Mouse (Mus musculus) lung, postnatal 0 days (tissue): ENCODE measurements at regions not wholly inside any gene's neighbourhood (a gene's known extent, or its start where the extent isn't known, plus 50 kb on each side); places are given as distances from the start of the nearest gene placed in this dataset.

Experiments
- CTCF ChIP-seq: IDR thresholded peaks from 2 replicates; pipeline ENCODE4 v1.5.1; 2016; ENCODE audit warnings: antibody characterized with exemption, mild to moderate bottlenecking
- EP300 ChIP-seq: IDR thresholded peaks from 2 replicates; pipeline ENCODE4 v1.6.1; 2016; ENCODE audit warnings: antibody characterized with exemption, mild to moderate bottlenecking, control low read depth

DNA sequence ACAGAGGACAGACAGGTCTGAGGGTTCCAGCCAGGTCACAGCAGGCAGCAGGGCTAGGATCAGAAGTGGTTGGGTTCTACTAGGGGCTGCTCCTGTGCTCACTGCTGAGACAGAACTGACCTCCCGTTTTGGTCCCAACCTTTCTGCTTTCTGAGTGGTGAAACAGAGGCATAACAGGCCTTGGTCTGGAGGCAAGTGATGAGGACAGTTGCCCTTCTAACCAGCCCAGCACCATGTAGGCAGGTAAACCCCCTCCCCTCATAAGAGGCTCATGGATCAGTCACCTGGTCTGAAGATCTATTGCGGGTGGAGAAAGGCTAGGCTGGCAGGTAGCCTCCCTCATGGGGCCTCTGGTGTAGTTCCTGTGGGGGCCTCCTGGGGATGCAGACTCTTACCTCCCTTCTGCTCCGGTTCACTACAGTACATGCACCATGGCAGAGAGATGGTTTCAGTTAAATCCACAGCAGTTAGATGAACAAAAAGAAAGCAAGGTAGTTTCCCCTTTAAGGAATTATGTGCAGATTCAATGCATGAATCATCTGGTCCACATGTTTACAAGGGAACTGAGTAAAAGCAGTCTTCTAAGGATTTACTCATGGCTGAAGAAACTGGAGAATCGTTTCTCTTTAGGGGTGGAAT lies 61.2 kb downstream of the Calml3 start:
- TF ChIP-seq CTCF (no peak; the same call in 1 of the 2 replicates), EP300 (no peak)
